Mouse (Mus musculus): ENCODE results near the gene Podxl. TPM values are rescaled to one million over a fixed set of nuclear protein-coding genes. Genes with fewer than 3 reads are reported as not detected.
A peak's percentile ranks its signal among the peaks of the same experiment; 100 is the strongest.
"Not testable (repeated sequence)": the region's sequence is repeated elsewhere in the genome, so short reads cannot be mapped to it uniquely, and the experiment has no call there.

The Podxl gene
- total RNA-seq, 2 experiments from 2014 or later = 14.0 to 17.2 TPM

DNA sequence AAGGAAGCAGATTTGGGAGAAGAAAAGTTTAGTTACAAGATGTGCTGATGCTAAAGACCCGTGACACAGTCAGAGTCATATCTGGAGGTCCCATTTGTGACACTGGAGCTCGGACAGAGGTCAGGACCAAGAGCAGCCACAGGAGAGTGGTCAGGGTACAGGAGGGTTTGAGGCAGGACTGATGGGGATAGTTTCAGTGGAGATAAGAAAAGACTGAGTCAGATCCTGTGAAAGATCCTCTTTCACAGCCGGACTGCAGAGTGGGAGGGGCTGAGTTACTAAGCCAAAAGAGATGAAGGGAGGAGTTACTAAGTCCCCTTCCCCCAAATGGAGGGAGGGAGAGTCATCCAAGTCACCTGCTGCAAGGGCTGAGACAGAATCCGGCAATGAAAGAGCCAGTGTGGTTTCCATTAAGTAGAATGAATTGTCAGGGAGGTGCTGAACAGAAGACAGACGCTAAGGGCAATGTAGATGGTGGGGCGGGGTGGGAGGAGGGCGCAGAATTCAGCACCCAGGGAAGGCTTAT, 4.4 kb upstream of the Podxl start:
- no peak for DNase-seq (ENCODE audit: extremely low spot score in 1 of 2, low spot score in 1 of 2)

DNA sequence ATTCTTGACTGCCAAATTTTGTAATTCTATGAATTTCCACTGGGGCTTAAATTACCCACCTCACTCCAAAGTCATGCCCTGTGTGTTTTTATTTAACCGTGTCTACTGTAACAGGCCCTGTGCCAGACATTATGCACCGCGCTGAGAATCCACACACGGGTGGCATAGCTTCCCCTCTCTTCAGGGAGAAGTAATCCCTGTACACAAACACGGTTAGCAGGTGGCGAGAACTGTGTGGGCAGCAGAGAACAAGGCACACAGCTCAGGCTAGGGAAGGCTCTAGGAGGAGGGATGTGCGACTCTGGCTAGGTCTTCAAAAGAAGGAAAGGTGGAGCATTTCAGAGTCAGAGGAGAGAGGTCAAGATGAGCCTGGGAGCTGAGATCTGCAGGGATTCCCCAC, 3.4 kb upstream of the Podxl start:
- DNase-seq (ENCODE audit: extremely low spot score in 1 of 2, low spot score in 1 of 2) = no peak

DNA sequence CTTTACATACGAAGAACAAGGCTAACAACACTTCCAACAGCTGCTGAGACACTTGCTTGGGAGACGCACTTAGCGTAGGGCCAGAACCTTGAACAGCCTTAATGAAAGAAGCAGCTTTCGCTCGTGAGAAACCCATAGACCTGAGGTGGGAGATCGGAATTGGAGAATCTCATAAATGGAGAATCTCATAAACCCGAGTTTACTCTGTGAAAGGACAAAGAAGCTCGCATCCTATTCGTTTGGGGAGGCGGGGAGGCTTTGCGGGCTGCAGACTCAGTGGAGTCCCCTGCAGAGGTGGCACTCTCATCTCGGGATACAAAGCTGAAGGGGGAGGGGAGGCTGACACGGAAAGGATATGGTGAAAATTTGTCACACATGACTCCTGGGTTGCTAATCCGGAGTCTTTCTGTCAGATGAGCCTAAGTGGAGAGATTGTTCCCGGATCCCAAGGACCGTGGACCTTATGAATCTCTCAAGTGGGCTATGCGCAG, 1.2 kb upstream of the Podxl start:
- DNase-seq (ENCODE audit: extremely low spot score in 1 of 2, low spot score in 1 of 2) = no peak

GRCm38 (mm10) chr6:31564182-31564531, 376 bp upstream of the Podxl start:
- peak in 1 of 2 experiments; percentile 44 for DNase-seq (ENCODE audit: extremely low spot score in 1 of 2, low spot score in 1 of 2)

- no peak for DNase-seq (ENCODE audit: extremely low spot score in 1 of 2, low spot score in 1 of 2)
Observed at GRCm38 (mm10) chr6:31562371-31563080, 1.3 kb downstream of the Podxl start.

DNA sequence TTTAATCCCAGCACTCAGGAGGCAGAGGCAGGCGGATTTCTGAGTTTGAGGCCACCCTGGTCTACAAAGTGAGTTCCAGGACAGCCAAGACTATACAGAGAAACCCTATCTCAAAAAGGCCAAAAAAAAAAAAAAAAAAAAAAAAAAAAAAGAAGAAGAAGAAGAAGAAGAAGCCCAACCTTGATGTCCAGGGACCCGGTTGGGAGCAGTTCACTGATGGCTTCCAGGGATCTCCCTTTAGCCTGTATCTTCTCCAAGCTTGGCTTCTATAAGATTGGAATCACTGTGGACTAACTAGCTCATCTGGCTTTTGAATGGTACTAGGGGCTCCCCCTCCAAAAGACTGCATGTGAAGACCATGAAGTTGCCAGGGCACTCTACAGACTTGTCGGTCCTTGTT, 1.8 kb downstream of the Podxl start:
- not testable (repeated sequence) for DNase-seq (ENCODE audit: extremely low spot score in 1 of 2, low spot score in 1 of 2)

- no peak for DNase-seq (ENCODE audit: extremely low spot score in 1 of 2, low spot score in 1 of 2)
Observed at GRCm38 (mm10) chr6:31560138-31560959, 3.4 kb downstream of the Podxl start.

DNA sequence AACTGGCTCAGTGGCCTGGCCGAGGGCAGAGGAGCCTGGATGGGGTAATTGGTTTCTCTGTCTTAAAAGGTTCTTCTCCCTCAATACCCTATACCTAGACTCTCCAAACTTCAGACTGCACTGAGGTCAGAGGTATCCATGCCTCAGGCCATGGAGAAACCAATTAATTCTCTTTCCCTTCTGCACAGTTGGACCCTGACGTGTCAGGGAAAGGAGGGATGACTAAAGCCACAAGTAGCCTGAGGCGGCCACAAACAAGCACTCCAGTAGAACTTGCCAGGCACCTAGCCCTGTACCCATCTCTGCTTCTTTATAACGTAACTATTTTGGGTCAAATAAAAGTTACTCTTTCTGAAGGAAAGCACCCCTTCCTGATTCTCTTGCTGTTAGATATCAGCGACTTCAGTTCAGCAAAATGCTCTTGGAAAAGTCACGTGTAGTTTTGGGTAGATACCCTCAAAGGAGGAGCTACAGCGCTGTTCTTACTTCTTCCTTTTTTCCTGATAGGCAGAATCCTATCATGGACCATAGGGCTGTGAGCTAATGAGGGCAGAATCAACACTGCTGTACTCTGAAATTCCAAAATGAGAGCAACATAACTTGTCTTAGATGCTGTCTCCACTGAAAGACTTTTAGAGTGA, 7.2 kb downstream of the Podxl start:
- DNase-seq (ENCODE audit: extremely low spot score in 1 of 2, low spot score in 1 of 2) = no peak

GRCm38 (mm10) chr6:31550876-31551532, 12.8 kb downstream of the Podxl start:
- DNase-seq (ENCODE audit: extremely low spot score in 1 of 2, low spot score in 1 of 2) = no peak

DNA sequence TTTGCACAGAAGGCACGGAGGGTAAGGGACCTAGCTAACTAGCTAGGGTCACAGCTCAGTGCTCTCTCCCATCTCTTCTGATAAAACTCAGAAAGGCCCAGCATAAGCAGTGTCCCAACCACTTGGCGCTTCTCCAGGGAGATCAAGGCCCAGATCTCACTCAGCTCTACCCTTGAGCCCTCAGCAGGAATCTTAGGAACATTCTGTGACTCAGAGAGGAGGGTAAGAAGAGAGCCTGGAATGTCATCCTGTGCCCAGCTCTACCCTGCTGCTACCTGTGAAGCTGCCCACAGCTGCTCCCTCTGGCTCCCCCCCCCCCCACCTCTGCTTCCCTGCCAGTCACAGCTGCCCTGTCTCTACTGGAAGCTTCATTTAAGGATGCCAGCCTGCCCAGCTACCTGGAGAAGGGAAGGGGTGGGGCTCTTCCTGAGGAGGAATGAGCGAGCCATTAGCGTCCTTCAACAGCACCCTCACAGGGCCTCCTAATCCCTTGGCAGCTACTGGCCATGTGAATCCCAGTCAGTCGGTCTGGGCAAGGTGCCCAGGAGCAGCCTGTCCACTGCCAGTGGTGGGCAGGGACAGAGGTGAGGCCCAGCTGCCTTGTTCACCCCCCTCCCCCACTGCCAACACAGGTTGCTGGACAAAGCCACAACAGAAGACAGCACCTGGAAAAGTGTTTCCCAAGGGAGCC, 14.3 kb downstream of the Podxl start:
- DNase-seq (ENCODE audit: extremely low spot score in 1 of 2, low spot score in 1 of 2) = no peak

DNA sequence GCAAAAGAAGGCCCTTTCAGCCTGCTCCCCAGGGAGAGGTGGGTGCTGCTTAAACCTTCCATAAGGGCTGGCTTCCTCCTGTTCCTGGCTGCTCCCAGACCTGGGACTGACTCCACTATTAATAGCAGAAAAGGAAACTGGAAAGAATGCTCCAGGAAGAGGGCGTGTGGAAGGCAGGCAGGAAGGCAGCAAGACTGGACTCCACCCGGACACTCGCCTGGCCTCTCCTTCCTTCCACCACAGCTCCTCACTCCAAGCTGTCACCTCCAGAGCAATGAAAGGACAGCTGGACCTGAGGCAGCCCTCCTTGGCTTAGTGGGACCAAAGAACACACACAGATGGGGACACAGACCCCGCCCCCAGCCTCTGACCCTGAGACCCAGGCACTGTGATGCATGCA, 19.5 kb downstream of the Podxl start:
- DNase-seq (ENCODE audit: extremely low spot score in 1 of 2, low spot score in 1 of 2) = no peak

DNA sequence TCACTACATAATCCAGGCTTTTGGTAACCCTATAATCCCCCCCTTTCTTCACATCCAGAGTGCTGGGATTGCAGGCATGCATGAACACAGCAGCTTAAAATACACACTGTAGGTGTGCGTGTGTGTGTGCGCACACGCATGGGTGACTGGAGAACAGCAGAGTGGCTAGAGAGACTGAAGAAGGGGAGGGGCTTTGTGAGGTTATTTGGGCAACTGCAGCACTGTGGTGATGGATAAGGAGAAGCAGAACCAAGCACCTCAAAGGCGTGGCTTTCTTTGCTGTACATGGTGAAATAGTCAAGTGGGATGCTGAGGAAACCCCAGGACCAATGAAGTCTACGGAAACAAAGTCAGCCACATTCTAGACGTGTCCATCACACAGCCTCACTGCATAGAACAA, 23.8 kb downstream of the Podxl start:
- no peak for DNase-seq (ENCODE audit: extremely low spot score in 1 of 2, low spot score in 1 of 2)

GRCm38 (mm10) chr6:31538112-31538511, 25.7 kb downstream of the Podxl start:
- no peak for DNase-seq (ENCODE audit: extremely low spot score in 1 of 2, low spot score in 1 of 2)

DNA sequence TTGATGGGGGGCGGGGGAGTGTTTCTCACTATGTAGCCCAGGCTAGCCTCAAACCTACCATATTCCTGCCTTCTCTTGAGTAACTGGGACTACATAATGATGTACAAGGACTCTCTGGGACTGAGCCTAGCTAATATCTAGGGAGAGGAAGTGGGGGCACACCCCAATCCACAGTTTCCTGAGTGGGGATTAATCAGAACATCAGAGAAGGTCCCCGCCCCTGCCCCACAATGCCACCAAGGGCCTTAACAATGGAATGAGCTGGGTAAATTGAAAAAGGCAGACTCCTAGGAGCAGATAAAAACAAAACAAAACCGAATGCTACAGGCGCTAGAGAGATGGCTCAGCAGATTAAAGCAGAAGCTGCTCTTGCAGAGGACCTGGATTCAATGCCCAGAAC, 26.6 kb downstream of the Podxl start:
- no peak for DNase-seq (ENCODE audit: extremely low spot score in 1 of 2, low spot score in 1 of 2)

GRCm38 (mm10) chr6:31534705-31535104, 29.1 kb downstream of the Podxl start:
- DNase-seq (ENCODE audit: extremely low spot score in 1 of 2, low spot score in 1 of 2) = no peak

DNA sequence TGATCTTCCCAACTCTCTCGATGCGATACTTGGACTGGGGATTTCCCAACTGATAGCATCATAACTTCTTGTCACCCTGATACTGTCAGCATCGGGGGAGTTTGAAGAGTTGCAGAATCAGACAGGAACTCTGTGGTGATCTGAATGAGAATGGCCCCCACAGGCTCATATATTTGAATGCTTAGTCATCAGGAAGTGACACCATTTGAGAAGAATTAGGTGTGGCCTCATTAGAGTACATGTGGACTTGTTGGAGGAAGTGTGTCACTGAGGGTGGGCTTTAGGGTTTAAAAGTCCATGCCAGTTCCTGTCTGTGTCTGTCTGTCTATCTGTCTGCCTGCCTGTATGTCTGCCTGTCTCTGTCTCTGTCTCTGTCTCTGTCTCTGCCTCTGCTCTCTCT, 31.9 kb downstream of the Podxl start:
- DNase-seq (ENCODE audit: extremely low spot score in 1 of 2, low spot score in 1 of 2) = no peak

GRCm38 (mm10) chr6:31528339-31528738, 35.4 kb downstream of the Podxl start:
- no peak for DNase-seq (ENCODE audit: extremely low spot score in 1 of 2, low spot score in 1 of 2)

DNA sequence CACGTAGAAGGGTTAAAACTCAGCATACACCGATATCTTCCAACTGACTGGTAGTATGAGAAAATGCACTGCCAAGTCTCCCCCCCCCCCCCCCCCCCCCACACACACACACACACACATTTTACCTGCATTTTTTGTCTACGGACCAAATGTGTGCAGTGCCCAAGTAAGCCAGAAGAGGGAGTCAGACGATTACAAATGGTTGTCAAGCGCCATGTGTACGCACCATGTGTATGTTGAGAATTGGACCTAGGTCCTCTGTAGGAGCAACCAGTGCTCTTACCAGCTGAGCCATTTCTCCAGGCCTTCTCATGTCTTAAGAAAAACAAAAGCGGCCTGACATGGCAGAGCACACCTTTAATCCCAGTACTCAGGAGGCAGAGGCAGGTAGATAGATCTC, 35.9 kb downstream of the Podxl start:
- peak in 1 of 2 experiments; percentile 78 for DNase-seq (ENCODE audit: extremely low spot score in 1 of 2, low spot score in 1 of 2)

- no peak for DNase-seq (ENCODE audit: extremely low spot score in 1 of 2, low spot score in 1 of 2)
Observed at GRCm38 (mm10) chr6:31526929-31527328, 36.9 kb downstream of the Podxl start.
